Mouse (Mus musculus): ENCODE measurements around the gene H2-D1. TPM values are rescaled to one million over a fixed set of nuclear protein-coding genes. Genes with fewer than 3 reads are reported as not detected.

Gene H2-D1
- total and polyA plus RNA-seq, 3 experiments: 60.1 to 97.9 TPM; not detected in 1

DNA sequence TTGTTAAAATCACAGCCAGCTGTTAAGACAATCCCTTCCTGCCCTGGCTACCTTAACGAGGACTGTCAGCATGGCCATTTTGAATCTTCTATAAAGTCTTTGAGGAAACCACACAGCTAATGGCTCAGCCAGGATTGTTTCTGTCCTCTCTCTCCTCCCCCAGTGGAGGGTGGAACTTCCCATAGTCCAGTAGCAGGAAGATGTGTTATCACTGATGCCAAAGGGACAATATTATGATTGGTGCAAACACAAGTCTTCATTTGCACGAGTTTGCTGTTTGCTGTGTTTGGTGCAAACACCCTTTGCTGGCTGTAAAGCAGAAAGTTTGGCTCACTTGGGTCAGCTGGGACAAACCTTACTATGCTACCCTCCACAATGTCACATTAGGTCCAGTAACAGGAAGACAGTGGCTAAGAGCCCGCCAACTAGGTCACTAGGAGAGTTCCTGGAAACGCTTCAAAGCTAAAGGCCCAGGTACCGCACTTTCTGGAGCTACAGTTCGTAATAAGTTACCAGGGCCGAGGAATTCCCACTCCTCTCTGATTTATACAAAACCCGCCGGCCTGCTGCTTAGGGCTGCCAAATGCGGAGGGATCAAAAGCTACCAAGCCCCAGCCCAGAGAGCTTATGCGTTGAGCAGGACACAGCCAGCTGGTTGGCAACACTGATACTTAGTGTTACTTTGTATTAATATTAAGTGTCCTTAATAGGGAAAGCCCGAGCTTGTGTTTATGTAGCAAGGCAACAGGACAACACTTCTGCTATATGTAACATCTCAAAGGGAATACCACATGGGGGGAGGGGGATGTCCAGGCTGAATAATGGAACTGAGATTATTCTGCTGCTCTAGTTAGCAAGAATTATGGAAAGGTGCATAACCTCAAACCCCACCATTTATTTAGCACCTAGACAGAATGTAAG is 21.9 kb upstream of the H2-D1 start:
- Histone ChIP-seq H3K9me3 (replicated peaks; ENCODE audit: insufficient read depth, low read length) (no peaks in the 10 kb centered on the region), H3K27me3 (ENCODE audit: control insufficient read depth in 1 of 2, insufficient read depth in 2 of 2, low read length in 2 of 2) (no peaks in the 10 kb centered on the region), H3K4me3 (ENCODE audit: control insufficient read depth in 1 of 2, insufficient read depth in 1 of 2, low read depth in 2 of 2, low read length in 2 of 2) (peak overlapping the region; percentile 50 to 54), H3K9ac (ENCODE audit: control insufficient read depth, low read depth, low read length, poor library complexity, severe bottlenecking) (peak overlapping the region; percentile 93), H3K27ac (ENCODE audit: control insufficient read depth, low read depth, low read length) (peak overlapping the region; percentile 98), H3K36me3 (ENCODE audit: control insufficient read depth in 1 of 2, insufficient read depth in 2 of 2, low read length in 2 of 2) (peaks cover 12 to 31% of the 10 kb centered on the region in 2 experiments), H3K4me1 (ENCODE audit: control insufficient read depth in 1 of 2, insufficient read depth in 2 of 2, low read length in 2 of 2) (peaks cover 5 to 28% of the 10 kb centered on the region in 2 experiments; a peak in 3 of 4 replicates), H3K79me2 (ENCODE audit: control insufficient read depth, insufficient read depth, low read length, poor library complexity) (peaks cover 41% of the 10 kb centered on the region)
- no peak for TF ChIP-seq HCFC1 (IDR thresholded peaks at IDR 0.05; ENCODE audit: low read depth, low read length)
- no peak for TF ChIP-seq UBTF (IDR thresholded peaks at IDR 0.05; ENCODE audit: borderline replicate concordance, insufficient read depth, low read depth, low read length)
- TF ChIP-seq EP300 (IDR thresholded peaks at IDR 0.05; ENCODE audit: low read depth in 1 of 2, low read length in 2 of 2): no peak
- TF ChIP-seq GATA1 (IDR thresholded peaks at IDR 0.05; ENCODE audit: low read depth, low read length): peak; percentile 52
- TF ChIP-seq MEF2A (IDR thresholded peaks at IDR 0.05; ENCODE audit: extremely low read depth, insufficient replicate concordance, low read depth, low read length, poor library complexity, severe bottlenecking): no peak
- TF ChIP-seq MXI1 (IDR thresholded peaks at IDR 0.05; ENCODE audit: low read depth, low read length): no peak
- TF ChIP-seq MAX (IDR thresholded peaks at IDR 0.05; ENCODE audit: low read length): 0 out of 2 replicates have a peak, but pooled peaks have one; percentile 23
- TF ChIP-seq ZKSCAN1 (IDR thresholded peaks at IDR 0.05; ENCODE audit: low read depth, low read length): no peak
- TF ChIP-seq SMC3 (IDR thresholded peaks at IDR 0.05; ENCODE audit: low read depth, low read length): no peak
- TF ChIP-seq MAFK (IDR thresholded peaks at IDR 0.05; ENCODE audit: borderline replicate concordance, low read depth, low read length): no peak
- no peak for TF ChIP-seq CHD1 (IDR thresholded peaks at IDR 0.05; ENCODE audit: low read depth, low read length)
- no peak for TF ChIP-seq NRF1 (IDR thresholded peaks at IDR 0.05; ENCODE audit: insufficient read depth, low read depth, low read length, poor library complexity, severe bottlenecking)
- TF ChIP-seq RCOR1 (IDR thresholded peaks at IDR 0.05; ENCODE audit: low read depth, low read length): no peak
- TF ChIP-seq POLR2AphosphoS2 (IDR thresholded peaks at IDR 0.05; ENCODE audit: low read length): no peak; the same call in 1 of the 2 replicates
- TF ChIP-seq CTCF (IDR thresholded peaks at IDR 0.05 in 2 of 3, conservative IDR thresholded peaks at IDR 0.05 in 1 of 3; ENCODE audit: control insufficient read depth in 1 of 3, insufficient read depth in 1 of 3, low read depth in 2 of 3, low read length in 3 of 3, poor library complexity in 1 of 3, severe bottlenecking in 1 of 3): no peak
- TF ChIP-seq ZC3H11A (IDR thresholded peaks at IDR 0.05; ENCODE audit: low read depth, low read length): no peak
- peak; percentile 17; the same call in 1 of the 2 replicates for TF ChIP-seq SIN3A (IDR thresholded peaks at IDR 0.05; ENCODE audit: low read length)
- TF ChIP-seq KAT2A (conservative IDR thresholded peaks at IDR 0.05; ENCODE audit: low read depth, low read length): no peak
- no peak for TF ChIP-seq MYC (IDR thresholded peaks at IDR 0.05; ENCODE audit: low read depth, low read length)
- no peak for TF ChIP-seq BHLHE40 (IDR thresholded peaks at IDR 0.05; ENCODE audit: borderline replicate concordance, low read depth, low read length)
- TF ChIP-seq POLR2A (IDR thresholded peaks at IDR 0.05; ENCODE audit: control insufficient read depth in 1 of 2, insufficient read depth in 1 of 2, low read depth in 1 of 2, low read length in 2 of 2, poor library complexity in 1 of 2): no peak
- 0 out of 2 replicates have a peak, but pooled peaks have one; percentile 16 for TF ChIP-seq TBP (IDR thresholded peaks at IDR 0.05; ENCODE audit: low read depth, low read length)
- TF ChIP-seq CHD2 (IDR thresholded peaks at IDR 0.05; ENCODE audit: low read length): no peak
- DNase-seq (ENCODE audit: low read depth, low spot score): peak; percentile 56
